Mouse (Mus musculus) hematopoietic stem cell, adult 5-6 weeks (primary cell): ENCODE results near the gene Cebpg. TPM values are rescaled to one million over a fixed set of nuclear protein-coding genes. Genes with fewer than 3 reads are reported as not detected.

Experiments
- ATAC-seq, 2 experiments: fragments of 125-278 bp in 1 of 2; replicated peaks in 1 of 2; 2 replicates each; pipeline ENCODE4 v1.8.0; 2016 to 2017; ENCODE audit warnings: inconsistent platforms in 2 of 2, mild to moderate bottlenecking in 2 of 2, moderate number of reproducible peaks in 2 of 2, low read depth in 1 of 2, moderate TSS enrichment in 1 of 2; ENCODE audit not compliant: low FRiP score in 2 of 2, poor library complexity in 2 of 2, severe bottlenecking in 2 of 2, insufficient read depth in 1 of 2, low TSS enrichment in 1 of 2
- total RNA-seq: library from RNA; stranded (forward); fragments of 172-1452, 232-1000 nt; gene quantifications from 2 replicates; pipeline ENCODE4 v1.2.3, GENCODE M21; 2017

The Cebpg gene
- total RNA-seq, 1 experiment from 2014 or later: 43.3 TPM

- ATAC-seq: no peak
Observed at GRCm38 (mm10) chr7:35030567-35030966, 25.8 kb downstream of the Cebpg start.

GRCm38 (mm10) chr7:35029648-35030047 is 26.7 kb downstream of the Cebpg start:
- no peak for ATAC-seq

DNA sequence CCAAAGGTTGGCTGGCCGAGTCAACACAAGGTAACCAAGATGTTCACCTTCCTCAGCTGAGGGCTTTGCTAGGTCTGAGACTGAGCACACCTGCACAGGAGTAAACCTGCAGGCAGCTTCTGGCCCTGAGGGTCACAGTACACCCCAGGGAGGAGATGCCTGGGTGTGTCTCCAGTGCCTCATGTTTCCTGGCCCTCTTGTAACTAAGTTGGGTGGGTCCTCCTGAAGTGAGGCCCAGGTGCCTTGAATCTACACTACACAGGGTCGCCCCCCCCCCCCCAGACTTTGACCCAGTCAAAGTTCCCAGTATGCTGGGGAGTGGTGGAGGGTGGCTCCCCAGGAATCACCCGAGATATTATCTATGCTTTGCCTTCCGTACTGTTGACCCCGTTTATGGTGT is 27.1 kb downstream of the Cebpg start:
- ATAC-seq: no peak

GRCm38 (mm10) chr7:35028559-35028958 is 27.8 kb downstream of the Cebpg start:
- ATAC-seq: 0 out of 4 replicates have a peak, but pooled peaks of 1 of the 2 experiments have one; percentile 3

GRCm38 (mm10) chr7:35027801-35028420 is 28.5 kb downstream of the Cebpg start:
- ATAC-seq: no peak

- no peak for ATAC-seq
Observed at GRCm38 (mm10) chr7:35026838-35027291, 29.5 kb downstream of the Cebpg start.

DNA sequence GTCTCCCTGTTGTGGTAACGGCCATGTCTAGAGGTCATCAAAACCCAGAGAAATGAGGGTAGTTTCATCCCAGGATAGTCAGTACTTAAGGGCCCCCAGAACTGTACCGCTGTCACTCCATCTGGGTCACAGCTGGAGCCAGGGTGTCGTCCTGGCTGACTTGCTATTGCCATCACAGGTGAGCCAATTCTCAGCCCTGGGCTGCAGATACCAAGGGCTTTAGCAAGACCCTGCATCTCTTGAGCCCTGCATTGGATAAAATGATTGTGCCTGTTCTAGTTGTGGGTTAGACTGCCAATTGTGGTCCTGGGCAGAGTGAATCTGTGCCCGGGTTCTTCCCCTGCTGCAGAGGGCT is 30.1 kb downstream of the Cebpg start:
- no peak for ATAC-seq

DNA sequence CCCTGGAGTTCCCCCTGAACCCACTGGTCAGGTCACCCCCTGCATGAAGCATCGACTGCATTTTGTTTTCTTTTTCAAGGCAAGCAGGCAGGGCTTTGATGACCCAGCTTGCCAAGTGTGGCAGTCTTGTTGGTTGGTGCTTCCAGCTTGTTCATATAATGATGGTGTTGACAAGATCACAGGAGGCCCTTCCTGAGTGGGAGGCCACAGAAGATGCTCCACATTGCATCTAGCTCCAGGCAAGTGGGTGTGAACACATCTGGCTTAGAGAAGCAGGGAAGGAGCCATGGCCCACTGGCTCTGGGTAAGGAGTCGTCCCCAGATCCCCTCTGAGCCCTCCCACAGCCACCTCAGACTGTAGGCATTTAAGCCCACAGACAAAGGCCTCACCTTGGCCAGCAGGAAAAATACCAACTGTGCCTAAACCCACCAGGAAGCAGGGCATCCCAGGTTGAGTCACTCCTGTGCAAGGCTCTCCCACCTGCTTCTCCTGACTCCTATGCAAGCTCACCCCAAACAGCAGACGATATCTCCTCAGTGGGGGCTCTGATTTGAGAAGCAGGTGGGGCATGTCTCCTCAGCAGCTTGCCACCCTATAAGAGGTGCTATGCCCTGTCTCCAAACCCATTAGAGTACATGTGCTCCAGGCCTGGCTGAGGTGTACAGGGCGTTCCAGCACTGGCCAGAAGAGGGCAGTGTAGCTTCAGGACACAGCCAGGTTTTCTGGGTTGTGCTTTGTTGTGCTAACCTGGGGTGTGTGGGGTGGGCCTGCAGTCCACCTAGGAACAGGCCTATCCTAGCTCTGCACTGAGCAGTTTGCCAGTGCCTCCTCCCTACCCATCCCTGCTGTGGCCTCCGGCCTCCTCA is 30.7 kb downstream of the Cebpg start:
- peak; percentile 80 to 83 for ATAC-seq

GRCm38 (mm10) chr7:35024426-35024825 is 31.9 kb downstream of the Cebpg start:
- ATAC-seq: no peak

- ATAC-seq: no peak
Observed at GRCm38 (mm10) chr7:35023251-35023650, 33.1 kb downstream of the Cebpg start.

DNA sequence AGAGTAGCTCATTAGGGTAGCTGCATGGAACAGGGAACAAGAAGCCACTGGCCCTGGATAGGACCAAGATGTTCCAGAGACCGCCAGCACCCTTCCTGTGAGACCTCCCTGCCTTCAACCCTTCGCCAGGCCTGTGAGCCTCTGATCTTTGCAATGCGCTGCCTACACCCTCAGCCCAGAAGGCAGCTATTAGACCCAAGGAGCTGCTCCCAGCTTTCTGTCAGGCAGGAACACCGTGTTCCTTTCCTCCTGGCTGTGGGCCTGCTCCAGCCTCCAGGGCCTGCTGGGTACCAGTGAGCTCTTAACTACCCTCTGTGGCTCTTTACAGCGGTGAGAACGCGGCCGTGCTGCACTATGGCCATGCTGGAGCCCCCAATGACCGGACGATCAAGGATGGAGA is 35.0 kb downstream of the Cebpg start:
- no peak for ATAC-seq

DNA sequence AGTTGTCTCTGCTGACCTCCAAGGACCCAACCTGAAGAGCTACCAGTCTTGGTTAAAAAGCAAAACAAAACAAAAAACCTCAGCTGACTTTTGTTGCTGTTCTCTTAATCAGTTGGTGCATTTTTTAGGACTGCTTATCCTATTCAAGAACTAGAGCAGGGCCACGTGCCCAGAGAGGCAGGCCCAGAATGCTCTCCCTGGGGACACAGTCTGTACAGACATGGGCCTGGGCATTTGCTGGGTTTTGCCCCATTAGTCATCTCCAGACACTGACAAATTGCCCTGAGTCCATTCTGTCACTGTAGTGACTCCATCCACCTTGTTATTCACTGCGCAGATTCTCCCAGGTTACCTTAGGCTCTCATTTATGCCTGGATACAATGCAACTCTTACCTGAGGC is 41.1 kb downstream of the Cebpg start:
- no peak for ATAC-seq

GRCm38 (mm10) chr7:35013228-35013627 is 43.1 kb downstream of the Cebpg start:
- no peak for ATAC-seq

DNA sequence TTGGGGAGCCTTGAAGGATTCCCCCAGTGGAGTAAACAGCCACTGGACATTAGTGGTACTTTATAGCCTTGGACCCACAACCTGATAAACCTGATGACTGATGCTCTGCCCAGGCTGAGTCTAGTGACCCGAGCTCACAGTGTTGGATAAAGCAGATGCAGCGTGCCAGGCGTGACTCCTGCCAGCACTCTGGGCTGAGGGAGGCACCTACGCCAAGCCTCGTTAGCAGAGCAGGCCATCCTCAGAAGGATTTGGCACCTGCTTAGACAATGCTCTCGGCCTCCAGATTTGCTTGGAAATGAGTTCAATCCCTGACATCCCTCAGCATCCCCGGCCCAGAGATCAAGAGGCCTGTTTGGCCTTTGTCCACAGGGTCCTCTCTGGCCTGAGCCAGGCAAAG is 49.7 kb downstream of the Cebpg start:
- ATAC-seq: no peak

DNA sequence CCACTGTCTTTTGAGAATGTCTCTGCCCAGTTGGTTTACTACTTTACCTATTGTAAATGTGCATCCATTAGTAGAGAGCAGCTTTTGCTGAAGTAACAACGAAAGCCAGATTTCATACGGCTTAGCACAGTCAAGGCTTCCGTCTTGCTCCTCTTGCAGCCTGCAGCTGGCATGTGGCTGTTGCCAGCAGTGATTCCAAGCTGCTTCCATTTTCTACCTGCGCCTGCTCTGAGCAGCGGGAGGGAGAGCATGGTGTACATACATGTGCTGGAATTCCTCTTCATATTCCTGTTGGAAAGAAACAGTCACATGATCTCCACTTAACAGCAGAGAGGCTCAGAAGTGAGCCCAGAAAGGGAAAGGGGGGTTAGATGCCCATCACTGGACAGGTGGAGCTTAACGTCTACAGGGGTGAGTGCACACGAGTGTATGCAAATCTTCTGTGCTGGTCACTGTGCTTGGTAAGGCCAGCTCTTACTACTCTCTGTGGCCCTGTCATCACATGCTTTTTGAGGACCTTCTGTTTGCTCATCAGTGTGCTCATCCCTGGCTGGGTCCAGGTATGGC is 53.1 kb downstream of the Cebpg start:
- ATAC-seq: no peak

GRCm38 (mm10) chr7:35000839-35001238 is 55.5 kb downstream of the Cebpg start:
- ATAC-seq: peak; percentile 50 to 71; a peak in 3 of 4 replicates
